Comparison of ENCODE assay signal across 8 mouse cellular contexts in genomic region chr7:126271712-126272683, GRCm38 (mm10). TPM values are rescaled to one million over a fixed set of nuclear protein-coding genes. Genes with fewer than 3 reads are reported as not detected.
DNase-seq lines count a peak whose midpoint lies in the region; ATAC-seq lines count a peak whose summit lies in the region.

TSS of gene Sbk1 (plus strand) at chr7:126272619.

- H3K27ac ChIP-seq in embryonic facial prominence, embryonic 12.5 days: peak within 1 kb of the TSS; percentile 92
- peak within 1 kb of the TSS; percentile 94 for H3K27ac ChIP-seq in midbrain, embryonic 11.5 days (ENCODE audit: low read depth, low read length)

- under 1% methylated on average over 56 of the region's 85 CpGs for WGBS in embryonic facial prominence, embryonic 12.5 days
- WGBS in midbrain, embryonic 11.5 days: under 1% methylated on average over 76 of the region's 85 CpGs

- H3K9ac ChIP-seq in embryonic facial prominence, embryonic 12.5 days: peak within 1 kb of the TSS; percentile 99
- H3K9ac ChIP-seq in midbrain, embryonic 11.5 days (ENCODE audit: low read length): peak within 1 kb of the TSS; percentile 96

- peaks cover 43% of the 10 kb centered on the region for H3K4me1 ChIP-seq in embryonic facial prominence, embryonic 12.5 days
- peaks cover 34% of the 10 kb centered on the region for H3K4me1 ChIP-seq in midbrain, embryonic 11.5 days (ENCODE audit: control insufficient read depth, insufficient read depth, low read length)

- H3K36me3 ChIP-seq in embryonic facial prominence, embryonic 12.5 days: peaks cover 21% of the 10 kb centered on the region
- peaks cover 4% of the 10 kb centered on the region; the same call in 1 of the 2 replicates for H3K36me3 ChIP-seq in midbrain, embryonic 11.5 days (ENCODE audit: control insufficient read depth, insufficient read depth, low read length)

- H3K9me3 ChIP-seq in embryonic facial prominence, embryonic 12.5 days: no peaks in the 10 kb centered on the region
- H3K9me3 ChIP-seq in midbrain, embryonic 11.5 days (ENCODE audit: control insufficient read depth, low read length): no peaks in the 10 kb centered on the region

- DNase-seq in adrenal gland, postnatal 36 days: peak; percentile 95 to 97
- DNase-seq in heart, adult 11 months: peak; percentile 100
- DNase-seq in kidney, adult 11 months: peak; percentile 94
- peak; percentile 89 for DNase-seq in left cerebral cortex, postnatal 4 days
- peak; percentile 99 for DNase-seq in midbrain, embryonic 11.5 days (ENCODE audit: low spot score, missing footprints)
- peak; percentile 88 for DNase-seq in right cerebral cortex, postnatal 4 days
- peak; percentile 91 for DNase-seq in yolk sac, embryonic 10.5 days (ENCODE audit: low spot score)

- intact Hi-C loops in left cerebral cortex, postnatal 4 days (cut with DNase I): no loop called here

- peak; percentile 93 for ATAC-seq in embryonic facial prominence, embryonic 12.5 days (ENCODE audit: insufficient number of reproducible peaks, insufficient read depth, low FRiP score, low TSS enrichment)
- ATAC-seq in midbrain, embryonic 11.5 days (ENCODE audit: low FRiP score): peak; percentile 92

- H3K4me2 ChIP-seq in embryonic facial prominence, embryonic 12.5 days (replicated peaks): peak within 1 kb of the TSS; percentile 76
- peak within 1 kb of the TSS; percentile 86 for H3K4me2 ChIP-seq in midbrain, embryonic 11.5 days

- H3K27me3 ChIP-seq in embryonic facial prominence, embryonic 12.5 days: no peaks in the 10 kb centered on the region
- no peaks in the 10 kb centered on the region for H3K27me3 ChIP-seq in midbrain, embryonic 11.5 days (ENCODE audit: control insufficient read depth, insufficient read depth, low read length)

- peak within 1 kb of the TSS; percentile 99 for H3K4me3 ChIP-seq in embryonic facial prominence, embryonic 12.5 days
- H3K4me3 ChIP-seq in midbrain, embryonic 11.5 days (ENCODE audit: low read depth, low read length): peak within 1 kb of the TSS; percentile 79

RNA-seq across cellular contexts. Expression of gene Sbk1, which starts in this region (rescaled TPM):
- total RNA-seq in adrenal gland, postnatal 36 days (2021): 10 to 100 TPM; 23.3 to 88.8 TPM
- polyA plus RNA-seq in embryonic facial prominence, embryonic 12.5 days (2016; fragmentation: Nextera tagmentation; extraction: Ambion mirVana): 130 and 138 TPM in 2 replicates
- 100 to 1,000 TPM; 396 to 420 TPM for total RNA-seq in left cerebral cortex, postnatal 4 days (2021)
- polyA plus RNA-seq in midbrain, embryonic 11.5 days (2014; fragmentation: Nextera tagmentation; extraction: Ambion mirVana): 133 and 162 TPM in 2 replicates

Comparison
In these comparisons a context has a peak if more than half of its experiments do, and no peak if none do; other contexts are left out.
1. Peak in every context shown above with its lines: DNase-seq, ATAC-seq, H3K4me3 ChIP-seq and H3K27ac ChIP-seq.
2. RNA of gene Sbk1 (total RNA-seq): 396 to 420 TPM in left cerebral cortex, postnatal 4 days; 23.3 to 88.8 TPM in adrenal gland, postnatal 36 days; every median in the first group is over 4 times any median in the second.